Mouse (Mus musculus) MN1 (cell line): ENCODE measurements around the gene Aknad1.

Experiments used
- DNase-seq: peaks from one replicate; pipeline ENCODE4 v3.0.0-alpha.2; 2016; ENCODE audit warnings: low spot score

Gene Aknad1

GRCm38 (mm10) chr3:108739045-108739708, at the start of gene Aknad1:
Gene Aknad1 (plus strand): TSS chr3:108739658.
- no peak for DNase-seq

GRCm38 (mm10) chr3:108689979-108690378, 49.5 kb upstream of the Aknad1 start:
- no peak for DNase-seq

- DNase-seq: no peak
Measured at GRCm38 (mm10) chr3:108694321-108694720, 45.1 kb upstream of the Aknad1 start.

- no peak for DNase-seq
Measured at GRCm38 (mm10) chr3:108698662-108699061, 40.8 kb upstream of the Aknad1 start.

- no peak for DNase-seq
Measured at GRCm38 (mm10) chr3:108699786-108700185, 39.7 kb upstream of the Aknad1 start.

- DNase-seq: peak; percentile 56
Measured at GRCm38 (mm10) chr3:108701256-108701655, 38.2 kb upstream of the Aknad1 start.

- no peak for DNase-seq
Measured at GRCm38 (mm10) chr3:108702789-108703188, 36.7 kb upstream of the Aknad1 start.

- no peak for DNase-seq
Measured at GRCm38 (mm10) chr3:108711296-108711695, 28.2 kb upstream of the Aknad1 start.

GRCm38 (mm10) chr3:108713065-108713675, 26.3 kb upstream of the Aknad1 start:
- no peak for DNase-seq

- no peak for DNase-seq
Measured at GRCm38 (mm10) chr3:108714837-108715236, 24.6 kb upstream of the Aknad1 start.

GRCm38 (mm10) chr3:108717896-108718502, 21.5 kb upstream of the Aknad1 start:
- no peak for DNase-seq

- DNase-seq: no peak
Measured at GRCm38 (mm10) chr3:108719357-108719756, 20.1 kb upstream of the Aknad1 start.

GRCm38 (mm10) chr3:108719761-108720160, 19.7 kb upstream of the Aknad1 start:
- DNase-seq: no peak

- peak; percentile 64 for DNase-seq
Measured at GRCm38 (mm10) chr3:108721076-108721991, 18.1 kb upstream of the Aknad1 start.

GRCm38 (mm10) chr3:108722036-108722872, 17.2 kb upstream of the Aknad1 start, which contains the start of gene Gpsm2:
Gene Gpsm2 (minus strand): TSS chr3:108722309.
- DNase-seq: peak; percentile 95

- DNase-seq: no peak
Measured at GRCm38 (mm10) chr3:108726413-108726812, 13.0 kb upstream of the Aknad1 start.

- DNase-seq: no peak
Measured at GRCm38 (mm10) chr3:108727344-108727743, 12.1 kb upstream of the Aknad1 start.

GRCm38 (mm10) chr3:108727776-108728175, 11.7 kb upstream of the Aknad1 start:
- no peak for DNase-seq

GRCm38 (mm10) chr3:108730316-108730715, 9.1 kb upstream of the Aknad1 start:
- DNase-seq: no peak

- no peak for DNase-seq
Measured at GRCm38 (mm10) chr3:108737761-108738160, 1.7 kb upstream of the Aknad1 start.

GRCm38 (mm10) chr3:108744060-108744459, 4.6 kb downstream of the Aknad1 start:
- DNase-seq: no peak
